Mouse (Mus musculus) hindbrain, embryonic 15.5 days (tissue): Measurements from ENCODE around the gene 4930558K02Rik. TPM values are rescaled to one million over a fixed set of nuclear protein-coding genes. Genes with fewer than 3 reads are reported as not detected.

Source experiments
- ATAC-seq: fragments of 200-750 bp; cut with Nextera tagmentation; 2 replicates; pipeline ENCODE4 v1.8.0; 2017; ENCODE audit warnings: low read depth, moderate number of reproducible peaks, moderate TSS enrichment; ENCODE audit not compliant: low FRiP score
- H3K27ac ChIP-seq: fragments of 300-500 bp; sonication (generic); replicated peaks from 2 replicates; pipeline ENCODE4 v1.5.1; 2015; ENCODE audit warnings: mild to moderate bottlenecking, inconsistent platforms
- H3K27me3 ChIP-seq: fragments of 300-500 bp; sonication (generic); 2 replicates; pipeline ENCODE4 v1.6.1; 2015; ENCODE audit warnings: control low read depth, inconsistent platforms
- H3K36me3 ChIP-seq: fragments of 300-500 bp; sonication (generic); 2 replicates; pipeline ENCODE4 v1.6.1; 2015; ENCODE audit warnings: control low read depth, inconsistent platforms
- H3K4me1 ChIP-seq: fragments of 300-500 bp; sonication (generic); replicated peaks from 2 replicates; pipeline ENCODE4 v1.6.1; 2015; ENCODE audit warnings: control low read depth, inconsistent platforms
- H3K4me2 ChIP-seq: fragments of 300-500 bp; sonication (generic); 2 replicates; pipeline ENCODE4 v1.6.1; 2015; ENCODE audit warnings: moderate library complexity, mild to moderate bottlenecking, inconsistent platforms
- H3K4me3 ChIP-seq: fragments of 300-500 bp; sonication (generic); 2 replicates; pipeline ENCODE4 v1.5.1; 2015; ENCODE audit warnings: mild to moderate bottlenecking, inconsistent platforms
- H3K9ac ChIP-seq: fragments of 300-500 bp; sonication (generic); 2 replicates; pipeline ENCODE4 v1.6.1; 2015; ENCODE audit warnings: inconsistent platforms
- H3K9me3 ChIP-seq: fragments of 300-500 bp; sonication (generic); 2 replicates; pipeline ENCODE4 v1.6.1; 2016; ENCODE audit warnings: control low read depth, inconsistent platforms
- WGBS: fragments of 180-500 bp; shearing (Covaris S2); methylation state at CpG from one replicate; pipeline ENCODE4 v1.1.7; 2015; 5-methylcytosine and 5-hydroxymethylcytosine counted together
- polyA plus RNA-seq: library from polyadenylated mRNA; unstranded; fragments of >200 nt; fragmentation: Nextera tagmentation; extraction: Ambion mirVana; gene quantifications from 2 replicates; pipeline ENCODE4 v1.2.1, GENCODE M21; 2015

4930558K02Rik gene
- polyA plus RNA-seq, 1 experiment from 2014 or later: 0.25 TPM

DNA sequence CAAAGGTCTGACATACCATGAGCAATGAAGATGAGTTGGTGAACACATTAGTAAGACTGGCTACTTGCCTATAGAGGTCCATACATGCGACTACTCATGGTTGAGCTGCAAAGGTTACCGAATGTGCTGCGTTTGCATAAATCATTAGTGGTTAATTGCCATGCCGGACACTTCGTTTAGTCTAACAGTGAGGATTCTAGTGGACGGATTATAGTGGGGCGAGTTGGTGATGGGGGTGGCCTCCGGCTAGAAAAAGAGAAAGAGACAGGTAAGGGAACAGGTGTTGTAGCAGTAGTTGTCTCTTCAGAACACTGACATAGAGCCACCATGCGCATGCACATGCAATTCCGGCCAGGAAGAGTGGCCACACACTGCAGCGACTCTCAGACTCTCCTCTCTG, 12.4 kb upstream of the 4930558K02Rik start:
- Histone ChIP-seq H3K4me1 (no peaks in the 10 kb centered on the region), H3K4me2 (no peak overlapping the region), H3K36me3 (no peaks in the 10 kb centered on the region), H3K9me3 (no peaks in the 10 kb centered on the region), H3K9ac (no peak overlapping the region), H3K4me3 (no peak overlapping the region), H3K27ac (no peak overlapping the region), H3K27me3 (no peaks in the 10 kb centered on the region)
- WGBS: 94% methylated on average over 11 of the region's 11 CpGs
- ATAC-seq: no peak

DNA sequence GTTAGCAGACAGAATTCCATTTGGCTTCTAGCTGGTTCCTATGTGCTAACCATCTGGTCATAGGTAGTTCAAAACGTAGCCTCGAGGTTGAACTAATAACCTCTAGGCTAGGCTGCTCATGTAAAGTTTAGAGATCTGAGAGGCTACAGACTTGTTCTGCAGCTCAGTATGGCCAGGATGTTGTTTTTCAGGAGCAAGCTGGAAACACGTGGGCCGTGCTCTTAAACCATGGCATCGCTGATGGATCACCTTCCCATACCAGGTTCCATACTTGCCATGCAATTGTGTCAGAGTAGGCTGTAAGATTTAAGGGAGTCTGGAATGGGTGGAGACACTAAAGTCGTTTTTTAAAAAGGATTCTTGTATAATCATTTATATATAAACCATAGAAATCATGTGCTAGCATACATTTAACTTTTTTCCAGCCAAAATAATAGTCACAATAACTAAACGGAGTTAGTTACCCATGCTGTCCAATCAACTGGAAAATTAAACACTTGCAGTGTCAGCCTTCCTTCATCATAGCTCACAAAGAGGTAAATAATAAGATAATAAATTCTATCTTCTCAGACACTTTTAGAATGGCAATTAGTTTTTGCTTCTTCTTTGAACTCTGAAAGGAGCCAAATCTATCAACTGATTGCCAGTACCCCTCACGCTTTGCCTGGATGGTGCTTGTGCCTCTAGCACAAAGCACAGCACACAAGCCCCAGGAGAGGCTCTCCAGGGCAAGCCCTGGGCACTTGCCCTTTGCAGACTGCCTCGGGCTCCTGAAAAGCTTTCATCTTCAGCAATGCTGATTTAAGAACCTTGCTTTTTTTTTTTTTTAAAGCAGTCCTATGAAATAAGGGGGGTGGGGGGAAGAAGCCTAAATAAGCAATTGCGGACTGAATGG, 11.5 kb upstream of the 4930558K02Rik start:
- ATAC-seq: no peak
- Histone ChIP-seq H3K27me3 (no peaks in the 10 kb centered on the region), H3K4me1 (no peaks in the 10 kb centered on the region), H3K4me2 (no peak overlapping the region), H3K9me3 (no peaks in the 10 kb centered on the region), H3K27ac (no peak overlapping the region), H3K36me3 (no peaks in the 10 kb centered on the region), H3K4me3 (no peak overlapping the region), H3K9ac (no peak overlapping the region)
- 66% methylated on average over 10 of the region's 10 CpGs for WGBS

DNA sequence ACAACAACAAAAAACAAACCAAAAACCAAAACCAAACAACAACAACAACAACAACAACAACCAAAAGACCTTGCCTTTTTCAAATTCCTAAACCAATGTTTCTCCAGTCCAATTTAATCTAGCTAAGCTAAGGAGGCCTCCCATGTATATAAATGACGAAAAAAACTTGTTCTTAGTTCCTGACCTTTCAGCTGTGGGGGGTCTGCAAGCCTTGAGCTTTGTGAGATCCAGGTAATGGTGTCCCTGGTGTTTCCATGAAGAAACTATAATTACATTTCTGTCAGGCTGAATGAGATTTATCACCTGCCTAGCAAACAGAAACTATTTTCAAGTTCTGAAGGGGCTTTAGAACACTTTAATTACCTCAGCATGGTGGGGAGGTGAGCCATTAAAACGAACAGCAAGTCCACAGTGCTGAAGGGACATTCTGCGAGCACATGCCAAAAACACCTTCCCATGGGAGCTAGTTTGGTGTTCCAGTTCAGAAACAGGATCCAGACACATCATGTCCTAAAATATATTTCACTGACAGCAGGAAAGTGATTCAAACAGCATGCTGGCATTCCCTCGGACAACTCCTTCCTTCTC, 4.6 kb upstream of the 4930558K02Rik start:
- ATAC-seq: no peak
- Histone ChIP-seq H3K27me3 (no peaks in the 10 kb centered on the region), H3K9ac (no peak overlapping the region), H3K4me1 (no peaks in the 10 kb centered on the region), H3K4me2 (no peak overlapping the region), H3K27ac (no peak overlapping the region), H3K4me3 (no peak overlapping the region), H3K36me3 (no peaks in the 10 kb centered on the region), H3K9me3 (no peaks in the 10 kb centered on the region)
- WGBS: 33% methylated on average over 4 of the region's 4 CpGs

DNA sequence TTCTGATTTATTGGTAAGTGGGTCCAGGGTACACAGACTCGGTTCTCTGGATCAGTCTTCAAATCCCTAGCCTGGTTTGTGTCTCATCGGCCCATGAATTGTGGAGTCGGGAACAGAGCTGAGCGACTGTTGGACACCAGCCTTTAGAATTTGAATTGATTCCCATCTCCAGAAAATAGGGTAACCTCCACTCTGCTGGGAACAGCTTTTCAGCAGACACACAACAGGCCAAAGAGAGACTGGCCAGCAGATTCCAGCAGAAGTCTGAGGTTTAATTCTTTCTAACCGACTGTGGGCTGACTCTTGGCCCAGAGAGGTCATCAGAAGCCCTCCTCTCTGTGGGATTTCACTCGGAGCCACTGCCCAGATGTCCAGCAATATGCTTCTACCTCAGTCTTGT, 4.0 kb upstream of the 4930558K02Rik start:
- Histone ChIP-seq H3K27me3 (no peaks in the 10 kb centered on the region), H3K4me2 (no peak overlapping the region), H3K9ac (no peak overlapping the region), H3K9me3 (no peaks in the 10 kb centered on the region), H3K36me3 (no peaks in the 10 kb centered on the region), H3K4me1 (no peaks in the 10 kb centered on the region), H3K27ac (no peak overlapping the region), H3K4me3 (no peak overlapping the region)
- ATAC-seq: no peak
- WGBS: 70% methylated on average over 6 of the region's 6 CpGs

DNA sequence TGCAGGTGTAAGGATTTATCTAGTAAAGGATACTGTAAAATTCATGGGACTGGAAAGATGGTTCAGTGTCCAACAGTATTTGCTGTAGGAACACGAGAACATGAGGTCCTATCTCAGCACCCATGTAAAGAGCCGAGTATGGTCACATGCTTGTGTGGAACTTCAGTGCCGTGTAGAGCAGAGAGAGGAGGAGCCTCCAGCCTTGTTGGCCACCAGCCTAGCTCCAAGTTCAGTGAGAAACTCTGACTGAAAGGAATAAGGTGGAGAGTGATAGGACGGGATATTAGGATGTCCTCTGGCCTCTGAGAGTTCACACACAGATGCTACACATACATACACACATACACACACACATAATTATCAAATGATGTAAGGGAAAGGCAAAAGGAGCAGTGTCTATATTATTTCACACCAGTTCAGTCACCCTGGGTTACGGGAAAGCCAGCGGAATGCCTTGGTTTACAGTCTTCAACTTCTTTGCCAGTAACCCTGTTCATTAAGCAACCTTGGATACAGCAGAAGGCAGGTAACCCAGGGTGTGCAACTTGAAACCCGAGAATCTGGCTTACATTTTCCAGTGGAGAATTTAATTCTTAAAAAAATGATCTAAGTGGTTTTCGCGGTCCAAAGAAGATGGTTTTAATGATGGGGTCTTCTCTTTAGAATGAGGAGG, 1.3 kb upstream of the 4930558K02Rik start:
- H3K4me1 ChIP-seq: peaks cover 9% of the 10 kb centered on the region; the same call in 1 of the 2 replicates
- no peak for ATAC-seq
- H3K36me3 ChIP-seq: no peaks in the 10 kb centered on the region
- no peaks in the 10 kb centered on the region for H3K9me3 ChIP-seq
- H3K27me3 ChIP-seq: no peaks in the 10 kb centered on the region
- H3K27ac ChIP-seq: no peak overlapping the region
- no peak overlapping the region for H3K4me3 ChIP-seq
- no peak overlapping the region for H3K4me2 ChIP-seq
- no peak overlapping the region for H3K9ac ChIP-seq
- WGBS: 83% methylated on average over 9 of the region's 9 CpGs

DNA sequence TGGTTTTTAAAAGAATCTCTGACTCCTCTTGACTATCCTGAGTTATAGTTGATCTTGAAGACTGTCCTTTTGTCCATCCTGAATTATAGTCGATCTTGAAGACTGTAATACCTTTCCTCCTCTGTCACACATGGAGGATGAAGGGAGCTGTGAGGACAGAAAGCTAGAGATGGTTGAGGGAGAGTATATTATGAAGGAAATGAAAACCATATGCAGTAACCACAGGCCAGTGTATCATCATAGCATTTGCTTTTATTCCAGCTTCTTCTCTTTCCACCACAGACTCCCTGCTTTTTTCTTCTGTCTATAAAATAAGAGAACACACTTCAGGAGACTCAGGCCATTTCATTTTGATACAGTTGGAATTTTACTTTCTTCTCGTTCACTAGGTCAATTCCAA, 610 bp upstream of the 4930558K02Rik start:
- Histone ChIP-seq H3K27ac (no peak overlapping the region), H3K4me1 (peaks cover 9% of the 10 kb centered on the region; the same call in 1 of the 2 replicates), H3K4me3 (no peak overlapping the region), H3K9ac (no peak overlapping the region), H3K9me3 (no peaks in the 10 kb centered on the region), H3K4me2 (no peak overlapping the region), H3K36me3 (no peaks in the 10 kb centered on the region), H3K27me3 (no peaks in the 10 kb centered on the region)
- no peak for ATAC-seq
- WGBS: 81% methylated on average over 2 of the region's 2 CpGs

DNA sequence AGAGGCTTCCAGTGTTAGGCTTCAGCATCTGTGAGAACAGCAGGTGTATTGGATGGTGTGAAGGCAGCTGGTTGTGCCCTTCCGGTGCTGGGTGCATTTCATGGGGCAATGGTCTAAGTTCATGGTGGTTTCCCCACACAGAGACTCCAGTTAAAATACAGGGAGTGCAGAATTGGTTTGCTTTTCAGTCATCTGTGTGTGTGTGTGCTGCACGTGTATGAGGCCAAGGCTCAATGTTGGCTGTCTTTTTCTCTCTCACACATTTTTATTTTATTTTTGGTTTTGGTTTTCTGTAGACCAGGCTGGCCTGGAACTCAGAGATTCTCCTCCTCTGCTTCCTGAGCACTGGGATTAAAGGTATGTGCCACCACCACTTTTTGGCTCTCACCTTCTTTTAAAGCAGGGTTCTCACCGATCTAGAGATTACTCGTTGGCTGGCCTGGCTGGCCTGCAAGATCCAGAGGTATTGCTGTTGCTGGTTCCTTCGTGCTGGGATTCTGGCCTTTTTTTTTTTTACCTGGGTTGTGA, 1.2 kb downstream of the 4930558K02Rik start:
- ATAC-seq: no peak
- 93% methylated on average over 5 of the region's 5 CpGs for WGBS
- H3K4me1 ChIP-seq: peaks cover 9% of the 10 kb centered on the region; the same call in 1 of the 2 replicates
- no peaks in the 10 kb centered on the region for H3K36me3 ChIP-seq
- no peak overlapping the region for H3K9ac ChIP-seq
- no peaks in the 10 kb centered on the region for H3K9me3 ChIP-seq
- no peaks in the 10 kb centered on the region for H3K27me3 ChIP-seq
- H3K27ac ChIP-seq: no peak overlapping the region
- H3K4me3 ChIP-seq: no peak overlapping the region
- H3K4me2 ChIP-seq: no peak overlapping the region

DNA sequence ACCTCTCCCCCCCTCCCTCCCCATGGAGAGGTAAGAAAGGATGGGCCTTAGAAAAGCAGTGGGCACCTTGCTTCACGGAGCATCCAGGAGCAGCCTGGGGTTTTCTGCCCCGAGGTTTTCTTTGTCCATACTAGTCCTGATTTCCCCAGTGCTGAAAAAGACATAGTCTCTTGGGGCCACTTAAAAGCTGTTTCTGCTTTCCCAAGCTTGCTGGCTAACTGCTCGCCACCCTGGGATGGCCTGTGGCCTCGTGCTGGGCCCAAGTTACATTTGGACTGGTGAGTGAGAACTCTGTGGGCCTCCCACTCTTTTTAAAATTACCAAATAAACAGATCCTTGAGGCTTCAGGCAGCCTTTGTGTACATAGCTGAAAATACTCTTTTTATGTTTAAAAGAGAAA, 2.1 kb downstream of the 4930558K02Rik start:
- Histone ChIP-seq H3K4me1 (peaks cover 9% of the 10 kb centered on the region; the same call in 1 of the 2 replicates), H3K4me3 (no peak overlapping the region), H3K9me3 (no peaks in the 10 kb centered on the region), H3K27me3 (no peaks in the 10 kb centered on the region), H3K9ac (no peak overlapping the region), H3K4me2 (no peak overlapping the region), H3K36me3 (no peaks in the 10 kb centered on the region), H3K27ac (no peak overlapping the region)
- ATAC-seq: no peak
- 68% methylated on average over 4 of the region's 4 CpGs for WGBS

DNA sequence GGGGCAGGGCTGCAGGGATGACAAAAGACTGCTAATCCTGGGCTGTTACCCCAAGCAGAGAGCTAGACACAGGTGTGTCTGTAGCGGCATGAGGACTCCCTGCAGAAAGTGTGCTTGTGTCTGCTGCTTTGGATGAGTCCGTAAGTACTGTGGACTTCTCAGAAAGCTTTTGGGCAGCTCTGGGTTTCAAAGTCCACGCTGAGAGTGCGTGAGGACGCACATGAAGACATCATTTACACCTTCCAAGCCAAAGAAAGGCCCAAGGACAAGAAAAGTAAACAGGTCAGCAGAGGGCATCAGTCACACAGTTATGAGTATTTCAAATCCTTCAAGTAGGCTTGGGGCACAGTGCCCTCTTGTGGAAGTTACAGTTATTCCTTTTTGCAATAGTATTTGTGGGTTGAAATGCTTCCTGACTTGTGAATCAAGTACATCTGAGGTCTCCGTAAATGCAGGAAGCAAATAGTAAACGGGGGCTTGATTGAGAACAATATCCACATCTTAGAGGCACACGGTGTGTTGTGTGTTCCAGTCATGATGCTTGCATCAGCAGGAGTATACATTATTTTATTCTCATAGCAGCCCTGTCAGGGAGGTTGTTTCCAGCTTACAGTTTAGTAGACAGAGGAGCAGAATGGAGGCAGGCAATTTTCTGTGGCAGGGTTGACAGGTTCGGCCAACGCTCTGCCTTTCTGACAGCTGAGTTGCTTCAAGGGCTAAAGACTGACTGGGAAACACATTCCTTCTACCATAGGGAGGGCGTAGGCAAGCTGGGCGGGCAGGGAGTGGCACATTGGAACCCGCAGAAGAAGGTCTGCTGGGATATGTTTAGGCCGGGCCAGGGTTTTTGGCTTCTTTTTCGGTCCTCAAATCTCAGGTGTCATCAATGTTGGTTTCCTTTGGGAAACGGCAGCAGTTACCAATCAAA, 2.9 kb downstream of the 4930558K02Rik start:
- Histone ChIP-seq H3K4me2 (no peak overlapping the region), H3K27ac (no peak overlapping the region), H3K4me1 (peaks cover 9% of the 10 kb centered on the region; the same call in 1 of the 2 replicates), H3K27me3 (no peaks in the 10 kb centered on the region), H3K4me3 (no peak overlapping the region), H3K9me3 (no peaks in the 10 kb centered on the region), H3K36me3 (no peaks in the 10 kb centered on the region), H3K9ac (no peak overlapping the region)
- WGBS: 52% methylated on average over 16 of the region's 16 CpGs
- peak; percentile 83 for ATAC-seq

DNA sequence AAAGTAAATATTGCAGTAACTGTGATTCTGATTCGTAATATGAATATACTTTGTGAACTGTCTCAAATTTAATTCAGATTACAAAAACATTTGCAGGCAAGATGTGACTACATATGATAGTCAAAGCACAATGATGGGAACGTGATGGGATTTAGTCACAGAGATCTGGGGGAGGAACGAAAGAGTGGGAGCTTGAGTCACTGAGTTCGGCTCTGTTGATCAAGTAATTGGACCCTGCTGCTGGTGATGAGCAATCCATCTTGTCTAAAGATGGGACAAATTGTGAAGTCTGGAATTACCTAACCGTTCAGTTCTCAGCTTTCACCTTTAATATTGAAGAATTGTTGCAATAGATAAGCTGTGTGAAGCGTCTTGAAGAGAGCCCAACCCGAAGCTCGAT, 7.2 kb downstream of the 4930558K02Rik start:
- no peaks in the 10 kb centered on the region for H3K36me3 ChIP-seq
- no peak overlapping the region for H3K9ac ChIP-seq
- H3K9me3 ChIP-seq: no peaks in the 10 kb centered on the region
- no peak overlapping the region for H3K27ac ChIP-seq
- no peaks in the 10 kb centered on the region for H3K27me3 ChIP-seq
- H3K4me3 ChIP-seq: no peak overlapping the region
- no peak overlapping the region for H3K4me2 ChIP-seq
- 92% methylated on average over 8 of the region's 8 CpGs for WGBS
- peaks cover 21% of the 10 kb centered on the region for H3K4me1 ChIP-seq
- ATAC-seq: no peak

DNA sequence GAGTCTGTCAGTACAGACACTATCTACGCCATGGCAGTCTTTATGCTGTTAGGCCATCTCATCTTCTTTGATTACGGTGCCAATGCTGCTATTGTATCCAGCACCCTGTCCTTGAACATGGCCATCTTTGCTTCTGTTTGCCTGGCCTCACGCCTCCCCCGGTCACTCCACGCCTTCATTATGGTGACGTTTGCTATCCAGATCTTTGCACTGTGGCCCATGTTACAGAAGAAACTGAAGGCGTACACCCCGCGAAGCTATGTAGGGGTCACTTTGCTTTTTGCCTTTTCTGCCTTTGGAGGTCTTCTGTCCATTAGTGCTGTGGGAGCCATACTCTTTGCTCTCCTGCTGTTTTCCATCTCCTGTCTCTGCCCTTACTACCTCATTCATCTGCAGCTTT, 8.6 kb downstream of the 4930558K02Rik start:
- H3K27ac ChIP-seq: no peak overlapping the region
- ATAC-seq: no peak
- H3K4me2 ChIP-seq: no peak overlapping the region

More for the DNA sequence above, 8.6 kb downstream of the 4930558K02Rik start:
- Histone ChIP-seq H3K9me3 (no peaks in the 10 kb centered on the region), H3K9ac (no peak overlapping the region), H3K4me1 (peaks cover 12% of the 10 kb centered on the region), H3K27me3 (no peaks in the 10 kb centered on the region), H3K36me3 (no peaks in the 10 kb centered on the region), H3K4me3 (no peak overlapping the region)
- whole genome bisulfite sequencing: 98% methylated on average over 9 of the region's 9 CpGs
